Mouse (Mus musculus) stomach, adult 2 months (tissue): ENCODE measurements around the gene Hcar2. TPM values are rescaled to one million over a fixed set of nuclear protein-coding genes. Genes with fewer than 3 reads are reported as not detected.

ENCODE experiments used
- polyA plus RNA-seq: library from polyadenylated mRNA; depleted of rRNA; stranded (reverse); fragments of >200 nt; gene quantifications from 2 replicates; pipeline ENCODE4 v1.2.3, GENCODE M21; 2012; rRNA removed

The Hcar2 gene
- 5.4 and 7.4 TPM in 2 replicates for polyA plus RNA-seq

GRCm38 (mm10) chr5:123865365-123865764, at the start of gene Hcar2:
Gene Hcar2, minus strand, starts transcription at chr5:123865499.

GRCm38 (mm10) chr5:123906976-123907630, 41.8 kb upstream of the Hcar2 start, which contains the start of gene Denr:
Gene Denr, plus strand, starts transcription at chr5:123907175.

GRCm38 (mm10) chr5:123879928-123880327, 14.6 kb upstream of the Hcar2 start, which contains the start of gene Hcar1:
Gene Hcar1, minus strand, starts transcription at chr5:123880020.

Other genes with a start within 250 kb of the Hcar2 start
- gene Clip1, start 180.9 kb downstream of the Hcar2 start, polyA plus RNA-seq: 11.1 and 20.2 TPM in 2 replicates
- 9.4 and 9.7 TPM in 2 replicates for gene Zcchc8, start 144.4 kb downstream of the Hcar2 start, polyA plus RNA-seq
- 1.3 and 3.5 TPM in 2 replicates for gene Rsrc2, start 116.1 kb downstream of the Hcar2 start, polyA plus RNA-seq
- gene Kntc1, start 115.8 kb downstream of the Hcar2 start, polyA plus RNA-seq: 0.45 and 0.56 TPM in 2 replicates
- gene Hcar1, start 14.5 kb upstream of the Hcar2 start, polyA plus RNA-seq: 2.0 and 2.5 TPM in 2 replicates
- 1.1 and 4.4 TPM in 2 replicates for gene Denr, start 41.7 kb upstream of the Hcar2 start, polyA plus RNA-seq
- 0.14 TPM in 1 of 2 replicates, not detected in the other for gene Gm43518, start 61.9 kb upstream of the Hcar2 start, polyA plus RNA-seq
- 0.24 and 0.44 TPM in 2 replicates for gene Ccdc62, start 65.2 kb upstream of the Hcar2 start, polyA plus RNA-seq
- gene Hip1r, start 108.1 kb upstream of the Hcar2 start, polyA plus RNA-seq: 23.9 and 27.6 TPM in 2 replicates
- gene Vps37b, start 166.8 kb upstream of the Hcar2 start, polyA plus RNA-seq: 46.1 and 61.4 TPM in 2 replicates
- gene Abcb9, start 230.3 kb upstream of the Hcar2 start, polyA plus RNA-seq: 15.6 and 22.1 TPM in 2 replicates
- gene Ogfod2, start 246.8 kb upstream of the Hcar2 start, polyA plus RNA-seq: 45.3 and 85.6 TPM in 2 replicates